Mouse (Mus musculus): ENCODE data around the gene Timm10b.

DNA sequence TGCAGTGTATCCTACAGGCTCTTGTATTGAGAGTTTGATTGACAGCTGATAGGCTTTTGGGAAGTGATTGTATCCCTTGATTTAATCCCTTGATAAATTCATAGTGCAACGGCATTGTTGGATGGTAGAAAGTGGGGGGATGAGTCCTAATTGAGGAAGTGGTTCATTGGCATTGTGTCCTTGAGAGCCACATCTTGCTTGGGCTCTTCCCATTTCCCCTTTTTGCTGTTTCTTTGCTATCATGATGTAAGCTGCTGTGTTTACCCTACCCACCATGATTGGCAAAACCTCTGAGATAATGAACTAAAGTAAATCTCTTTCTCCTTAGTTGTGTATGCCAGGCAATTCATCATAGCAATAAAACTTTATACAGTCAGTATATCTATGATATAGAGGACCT lies 51.0 kb downstream of the Timm10b start:
- TF ChIP-seq CTCF (conservative IDR thresholded peaks at IDR 0.05; ENCODE audit: low read length) (no peak), NANOG (IDR thresholded peaks at IDR 0.05; ENCODE audit: borderline replicate concordance, low read length) (no peak), POU5F1 (IDR thresholded peaks at IDR 0.05; ENCODE audit: borderline replicate concordance, low read length) (no peak)

All from E14TG2a.4 (cell line).